Mouse (Mus musculus) brain, embryonic 14.5 days (tissue): ENCODE measurements around the gene Ehmt1.

ENCODE experiments used
- CTCF ChIP-seq: fragments of 200-500 bp; IDR thresholded peaks from 2 replicates; pipeline ENCODE4 v1.5.1; 2012; ENCODE audit warnings: inconsistent platforms, mild to moderate bottlenecking, moderate library complexity, borderline replicate concordance; ENCODE audit not compliant: insufficient read depth, insufficient read length; ENCODE audit errors: extremely low read depth
- POLR2A ChIP-seq: fragments of 200-500 bp; IDR thresholded peaks from 2 replicates; pipeline ENCODE4 v1.6.1; 2012; ENCODE audit warnings: mild to moderate bottlenecking, inconsistent platforms, borderline replicate concordance; ENCODE audit not compliant: poor library complexity, insufficient read depth, insufficient read length, severe bottlenecking; ENCODE audit errors: extremely low read depth

GRCm38 (mm10) chr2:24927810-24928479 is 8.5 kb upstream of the Ehmt1 start:
- TF ChIP-seq POLR2A (no peak), CTCF (no peak)
